Mouse (Mus musculus) liver, postnatal 0 days (tissue): ENCODE results near the gene Itpripl2.
A peak's percentile ranks its signal among the peaks of the same experiment; 100 is the strongest.

Experiments
- CTCF ChIP-seq: sonication (generic); IDR thresholded peaks from 2 replicates; pipeline ENCODE4 v1.5.1; 2016; ENCODE audit warnings: antibody characterized with exemption, low read depth
- EP300 ChIP-seq: IDR thresholded peaks from 2 replicates; pipeline ENCODE4 v1.6.1; 2016; ENCODE audit warnings: antibody characterized with exemption, low read depth, mild to moderate bottlenecking

GRCm38 (mm10) chr7:118518687-118519086 is 26.9 kb upstream of the Itpripl2 start:
- TF ChIP-seq CTCF (peak; percentile 98), EP300 (no peak)
